Mouse (Mus musculus): ENCODE data around the gene Scaf4. TPM values are rescaled to one million over a fixed set of nuclear protein-coding genes. Genes with fewer than 3 reads are reported as not detected.

The Scaf4 gene
- 40.1 and 42.1 TPM in 2 replicates for polyA plus RNA-seq (2012; rRNA removed)

- peak within 1 kb of the TSS; percentile 79; the same call in 1 of the 2 replicates for H3K27ac ChIP-seq (ENCODE audit: insufficient read depth, low read length)
- TF ChIP-seq POLR2A (IDR thresholded peaks at IDR 0.05; ENCODE audit: extremely low read depth, insufficient read depth, low read length) (peak; percentile 57; the same call in 1 of the 2 replicates), CTCF (IDR thresholded peaks at IDR 0.05; ENCODE audit: extremely low read depth, insufficient read depth, low read length) (no peak)
- H3K4me3 ChIP-seq (ENCODE audit: insufficient read depth, low read length): peak within 1 kb of the TSS; percentile 49
- peaks cover 10% of the 10 kb centered on the region for H3K4me1 ChIP-seq (ENCODE audit: control insufficient read depth, insufficient read depth, low read length)
Measured at GRCm38 (mm10) chr16:90283905-90284891, at the start of gene Scaf4. Gene Scaf4 (minus strand): TSS chr16:90284503.

- peaks cover 5% of the 10 kb centered on the region; the same call in 1 of the 2 replicates for H3K4me1 ChIP-seq (ENCODE audit: control insufficient read depth, insufficient read depth, low read length)
- no peak overlapping the region for H3K4me3 ChIP-seq (ENCODE audit: insufficient read depth, low read length)
- no peak overlapping the region for H3K27ac ChIP-seq (ENCODE audit: insufficient read depth, low read length)
- TF ChIP-seq POLR2A (IDR thresholded peaks at IDR 0.05; ENCODE audit: extremely low read depth, insufficient read depth, low read length) (no peak), CTCF (IDR thresholded peaks at IDR 0.05; ENCODE audit: extremely low read depth, insufficient read depth, low read length) (no peak)
Measured at GRCm38 (mm10) chr16:90332553-90332952, 48.2 kb upstream of the Scaf4 start.

- Histone ChIP-seq H3K4me3 (ENCODE audit: insufficient read depth, low read length) (no peak overlapping the region), H3K27ac (ENCODE audit: insufficient read depth, low read length) (no peak overlapping the region), H3K4me1 (ENCODE audit: control insufficient read depth, insufficient read depth, low read length) (peaks cover 5% of the 10 kb centered on the region; the same call in 1 of the 2 replicates)
- TF ChIP-seq POLR2A (IDR thresholded peaks at IDR 0.05; ENCODE audit: extremely low read depth, insufficient read depth, low read length): no peak
- no peak for TF ChIP-seq CTCF (IDR thresholded peaks at IDR 0.05; ENCODE audit: extremely low read depth, insufficient read depth, low read length)
Measured at GRCm38 (mm10) chr16:90330979-90331378, 46.7 kb upstream of the Scaf4 start.

- TF ChIP-seq CTCF (IDR thresholded peaks at IDR 0.05; ENCODE audit: extremely low read depth, insufficient read depth, low read length) (no peak), POLR2A (IDR thresholded peaks at IDR 0.05; ENCODE audit: extremely low read depth, insufficient read depth, low read length) (no peak)
- H3K4me1 ChIP-seq (ENCODE audit: control insufficient read depth, insufficient read depth, low read length): peaks cover 5% of the 10 kb centered on the region; the same call in 1 of the 2 replicates
- no peak overlapping the region for H3K27ac ChIP-seq (ENCODE audit: insufficient read depth, low read length)
- no peak overlapping the region for H3K4me3 ChIP-seq (ENCODE audit: insufficient read depth, low read length)
Measured at GRCm38 (mm10) chr16:90329511-90329910, 45.2 kb upstream of the Scaf4 start.

- Histone ChIP-seq H3K27ac (ENCODE audit: insufficient read depth, low read length) (no peak overlapping the region), H3K4me1 (ENCODE audit: control insufficient read depth, insufficient read depth, low read length) (no peaks in the 10 kb centered on the region), H3K4me3 (ENCODE audit: insufficient read depth, low read length) (no peak overlapping the region)
- TF ChIP-seq POLR2A (IDR thresholded peaks at IDR 0.05; ENCODE audit: extremely low read depth, insufficient read depth, low read length) (no peak), CTCF (IDR thresholded peaks at IDR 0.05; ENCODE audit: extremely low read depth, insufficient read depth, low read length) (peak; percentile 94)
Measured at GRCm38 (mm10) chr16:90322850-90323528, 38.7 kb upstream of the Scaf4 start.

GRCm38 (mm10) chr16:90319321-90319720 lies 35.0 kb upstream of the Scaf4 start:
- no peaks in the 10 kb centered on the region for H3K4me1 ChIP-seq (ENCODE audit: control insufficient read depth, insufficient read depth, low read length)
- H3K4me3 ChIP-seq (ENCODE audit: insufficient read depth, low read length): no peak overlapping the region
- H3K27ac ChIP-seq (ENCODE audit: insufficient read depth, low read length): no peak overlapping the region
- no peak for TF ChIP-seq POLR2A (IDR thresholded peaks at IDR 0.05; ENCODE audit: extremely low read depth, insufficient read depth, low read length)
- no peak for TF ChIP-seq CTCF (IDR thresholded peaks at IDR 0.05; ENCODE audit: extremely low read depth, insufficient read depth, low read length)

- TF ChIP-seq CTCF (IDR thresholded peaks at IDR 0.05; ENCODE audit: extremely low read depth, insufficient read depth, low read length) (no peak), POLR2A (IDR thresholded peaks at IDR 0.05; ENCODE audit: extremely low read depth, insufficient read depth, low read length) (no peak)
- Histone ChIP-seq H3K4me1 (ENCODE audit: control insufficient read depth, insufficient read depth, low read length) (no peaks in the 10 kb centered on the region), H3K4me3 (ENCODE audit: insufficient read depth, low read length) (no peak overlapping the region), H3K27ac (ENCODE audit: insufficient read depth, low read length) (no peak overlapping the region)
Measured at GRCm38 (mm10) chr16:90318372-90318926, 34.1 kb upstream of the Scaf4 start.

- Histone ChIP-seq H3K4me1 (ENCODE audit: control insufficient read depth, insufficient read depth, low read length) (no peaks in the 10 kb centered on the region), H3K27ac (ENCODE audit: insufficient read depth, low read length) (no peak overlapping the region), H3K4me3 (ENCODE audit: insufficient read depth, low read length) (no peak overlapping the region)
- TF ChIP-seq POLR2A (IDR thresholded peaks at IDR 0.05; ENCODE audit: extremely low read depth, insufficient read depth, low read length) (no peak), CTCF (IDR thresholded peaks at IDR 0.05; ENCODE audit: extremely low read depth, insufficient read depth, low read length) (no peak)
Measured at GRCm38 (mm10) chr16:90317777-90318176, 33.5 kb upstream of the Scaf4 start.

- Histone ChIP-seq H3K4me1 (ENCODE audit: control insufficient read depth, insufficient read depth, low read length) (no peaks in the 10 kb centered on the region), H3K4me3 (ENCODE audit: insufficient read depth, low read length) (no peak overlapping the region), H3K27ac (ENCODE audit: insufficient read depth, low read length) (no peak overlapping the region)
- no peak for TF ChIP-seq POLR2A (IDR thresholded peaks at IDR 0.05; ENCODE audit: extremely low read depth, insufficient read depth, low read length)
- no peak for TF ChIP-seq CTCF (IDR thresholded peaks at IDR 0.05; ENCODE audit: extremely low read depth, insufficient read depth, low read length)
Measured at GRCm38 (mm10) chr16:90315881-90316280, 31.6 kb upstream of the Scaf4 start.

Measured in cortical plate, adult 2 months (tissue).